Mouse (Mus musculus) lung, postnatal 0 days (tissue): ENCODE data around the gene Spert.

ENCODE experiments used
- CTCF ChIP-seq: IDR thresholded peaks from 2 replicates; pipeline ENCODE4 v1.5.1; 2016; ENCODE audit warnings: antibody characterized with exemption, mild to moderate bottlenecking
- EP300 ChIP-seq: IDR thresholded peaks from 2 replicates; pipeline ENCODE4 v1.6.1; 2016; ENCODE audit warnings: antibody characterized with exemption, mild to moderate bottlenecking, control low read depth

- no peak for TF ChIP-seq CTCF
- TF ChIP-seq EP300: no peak
Measured at GRCm38 (mm10) chr14:75540996-75541350, 51.9 kb downstream of the Spert start.
